18 mouse cellular contexts compared by ENCODE assay signal in genomic region chr2:109725831-109726230, GRCm38 (mm10). TPM values are rescaled to one million over a fixed set of nuclear protein-coding genes. Genes with fewer than 3 reads are reported as not detected.
"Had no signal": no experiment of that assay in that cellular context is flagged by ENCODE, and none has a peak within 500 bp of the region (broad histone marks: within the 10 kb centered on the region; RNA-seq: fewer than 3 reads in every experiment).

No protein-coding gene starts in this region.

- H3K27ac ChIP-seq: limb, embryonic 10.5 days; limb, embryonic 13.5 days; liver, embryonic 14.5 days; macrophage; midbrain, embryonic 12.5 days; midbrain, embryonic 15.5 days; neural tube, embryonic 12.5 days; neural tube, embryonic 15.5 days; stomach, embryonic 15.5 days had no signal

- H3K4me2 ChIP-seq: limb, embryonic 13.5 days; liver, embryonic 11.5 days; lung, embryonic 14.5 days; midbrain, embryonic 12.5 days; midbrain, embryonic 15.5 days; neural tube, embryonic 12.5 days; neural tube, embryonic 15.5 days; stomach, embryonic 15.5 days had no signal

- H3K27me3 ChIP-seq: limb, embryonic 13.5 days; midbrain, embryonic 12.5 days; midbrain, embryonic 15.5 days; neural tube, embryonic 12.5 days; neural tube, embryonic 15.5 days; stomach, embryonic 15.5 days had no signal

- H3K36me3 ChIP-seq: midbrain, embryonic 12.5 days; midbrain, embryonic 15.5 days; neural tube, embryonic 15.5 days; stomach, embryonic 15.5 days had no signal

- DNase-seq: layer of hippocampus, adult 9-11 months; liver, postnatal 0 days; lung, embryonic 14.5 days; right cerebral cortex, adult 18-20 months; right cerebral cortex, postnatal 14 days; right cerebral cortex, postnatal 4 days; thymus, postnatal 36 days had no signal

- H3K4me1 ChIP-seq: midbrain, embryonic 12.5 days; midbrain, embryonic 15.5 days; neural tube, embryonic 12.5 days; stomach, embryonic 15.5 days had no signal

- H3K9me3 ChIP-seq: limb, embryonic 10.5 days; limb, embryonic 13.5 days; midbrain, embryonic 12.5 days; midbrain, embryonic 15.5 days; neural tube, embryonic 12.5 days; neural tube, embryonic 15.5 days; stomach, embryonic 15.5 days had no signal

- H3K4me3 ChIP-seq: limb, embryonic 10.5 days; limb, embryonic 13.5 days; midbrain, embryonic 12.5 days; midbrain, embryonic 15.5 days; neural tube, embryonic 12.5 days; neural tube, embryonic 15.5 days; stomach, embryonic 15.5 days had no signal

- H3K9ac ChIP-seq: limb, embryonic 13.5 days; liver, embryonic 14.5 days; liver, postnatal 0 days; lung, embryonic 14.5 days; midbrain, embryonic 12.5 days; midbrain, embryonic 15.5 days; neural tube, embryonic 12.5 days; neural tube, embryonic 15.5 days; stomach, embryonic 15.5 days had no signal

RNA-seq across cellular contexts. Expression of gene Bdnf, which starts 51.3 kb away (rescaled TPM):
- total RNA-seq: megakaryocyte, adult 5-6 weeks had no signal
- polyA plus RNA-seq: macrophage had no signal
